Mouse (Mus musculus): Measurements from ENCODE around the gene Tbc1d4. TPM values are rescaled to one million over a fixed set of nuclear protein-coding genes. Genes with fewer than 3 reads are reported as not detected.
A peak's percentile ranks its signal among the peaks of the same experiment; 100 is the strongest.
"Not testable (repeated sequence)": the region's sequence is repeated elsewhere in the genome, so short reads cannot be mapped to it uniquely, and the experiment has no call there.

Tbc1d4 gene
- polyA plus RNA-seq, 1 experiment from 2014 or later, result 5.9 TPM

DNA sequence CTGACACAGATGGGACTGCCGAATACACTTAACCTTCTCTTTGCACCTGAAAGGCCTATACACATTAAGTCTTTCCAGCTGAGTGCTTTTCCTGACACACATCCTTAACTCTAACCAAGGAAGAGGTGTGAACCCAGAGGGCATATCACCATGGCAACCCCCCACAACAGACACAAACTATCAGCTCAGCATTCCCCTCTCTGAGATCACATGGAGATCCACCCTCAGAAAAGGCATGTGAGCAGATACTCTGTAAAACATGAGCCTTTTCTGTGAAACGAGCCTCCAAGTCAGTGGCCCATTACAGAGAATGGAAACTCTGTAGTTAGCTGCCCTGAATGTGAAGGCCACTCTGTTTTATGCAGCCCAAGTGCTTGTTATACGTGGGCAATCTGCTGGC lies 6.1 kb downstream of the Tbc1d4 start:
- H3K4me1 ChIP-seq (replicated peaks; ENCODE audit: control insufficient read depth, insufficient read depth, low read length), result peaks cover 8% of the 10 kb centered on the region
- 36% methylated on average over 3 of the region's 3 CpGs for WGBS
- H3K9ac ChIP-seq, result no peak overlapping the region
- H3K27ac ChIP-seq, result no peak overlapping the region
- ATAC-seq (ENCODE audit: low FRiP score) (no peak), DNase-seq (ENCODE audit: low spot score) (no peak)
- H3K4me3 ChIP-seq (replicated peaks; ENCODE audit: low read length), result no peak overlapping the region
- H3K9me3 ChIP-seq (ENCODE audit: control insufficient read depth, low read length), result no peaks in the 10 kb centered on the region
- no peaks in the 10 kb centered on the region for H3K27me3 ChIP-seq (ENCODE audit: control insufficient read depth, insufficient read depth, low read length)
- H3K4me2 ChIP-seq (replicated peaks), result no peak overlapping the region
- no peaks in the 10 kb centered on the region for H3K36me3 ChIP-seq (replicated peaks; ENCODE audit: control insufficient read depth, insufficient read depth)

DNA sequence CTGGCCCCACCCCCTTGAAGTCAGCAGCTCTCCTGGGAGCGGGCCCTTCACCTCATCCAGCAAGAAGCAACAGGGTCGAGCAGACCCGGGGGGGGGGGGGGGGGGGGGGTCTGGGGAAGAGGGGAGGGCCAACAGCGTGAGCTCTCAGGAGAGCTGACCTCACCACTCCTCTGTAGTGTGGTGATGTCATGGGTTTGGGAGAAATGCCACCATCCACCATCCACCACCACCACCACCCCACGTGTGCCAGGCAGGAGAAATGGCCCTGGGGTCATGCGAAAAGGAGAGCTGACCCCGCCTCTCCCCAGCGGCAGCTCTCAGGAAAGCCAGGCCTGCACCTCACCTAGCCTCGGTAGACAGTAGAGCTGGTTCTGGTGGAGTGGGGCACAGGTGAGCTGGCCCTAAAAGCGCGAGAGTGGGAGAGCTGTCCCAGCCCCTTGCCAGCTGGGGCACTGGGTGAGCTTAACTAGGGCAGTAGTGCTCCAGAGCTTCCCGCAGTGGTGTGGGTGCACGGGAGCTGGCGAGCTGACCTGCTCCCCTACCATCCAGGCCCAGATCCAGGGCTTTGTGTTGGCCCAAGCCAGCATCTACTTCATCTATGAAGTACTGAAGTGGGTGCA lies 11.8 kb downstream of the Tbc1d4 start:
- Histone ChIP-seq H3K27ac (no peak overlapping the region), H3K27me3 (ENCODE audit: control insufficient read depth, insufficient read depth, low read length) (no peaks in the 10 kb centered on the region), H3K9ac (no peak overlapping the region), H3K4me3 (replicated peaks; ENCODE audit: low read length) (no peak overlapping the region), H3K4me2 (replicated peaks) (no peak overlapping the region), H3K9me3 (ENCODE audit: control insufficient read depth, low read length) (no peaks in the 10 kb centered on the region), H3K36me3 (replicated peaks; ENCODE audit: control insufficient read depth, insufficient read depth) (no peaks in the 10 kb centered on the region), H3K4me1 (replicated peaks; ENCODE audit: control insufficient read depth, insufficient read depth, low read length) (no peaks in the 10 kb centered on the region)
- 91% methylated on average over 11 of the region's 14 CpGs for WGBS
- no peak for DNase-seq (ENCODE audit: low spot score)
- ATAC-seq (ENCODE audit: low FRiP score), result peak; percentile 24; the same call in 1 of the 2 replicates

DNA sequence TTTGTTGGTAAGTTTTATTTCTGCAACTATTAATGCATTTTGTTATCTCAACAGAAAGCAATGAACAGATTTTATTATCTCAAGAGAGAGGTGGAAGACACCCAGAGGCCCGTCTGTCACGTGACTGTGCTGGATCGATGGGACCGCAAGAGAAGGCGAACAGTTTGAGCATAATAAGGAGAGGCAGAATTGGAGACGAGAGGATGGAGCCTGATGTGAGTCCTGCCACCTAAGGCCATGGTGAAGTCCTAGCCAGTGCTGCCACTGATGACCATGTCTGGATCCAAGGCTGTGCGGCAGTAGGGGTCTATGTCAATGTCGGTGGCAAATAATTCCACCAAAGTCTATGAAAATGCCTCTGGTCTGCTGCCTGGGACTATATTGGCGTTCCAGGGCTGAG lies 12.3 kb downstream of the Tbc1d4 start:
- Histone ChIP-seq H3K9me3 (ENCODE audit: control insufficient read depth, low read length) (no peaks in the 10 kb centered on the region), H3K27me3 (ENCODE audit: control insufficient read depth, insufficient read depth, low read length) (no peaks in the 10 kb centered on the region), H3K4me1 (replicated peaks; ENCODE audit: control insufficient read depth, insufficient read depth, low read length) (no peaks in the 10 kb centered on the region), H3K9ac (no peak overlapping the region), H3K27ac (no peak overlapping the region), H3K4me3 (replicated peaks; ENCODE audit: low read length) (no peak overlapping the region), H3K4me2 (replicated peaks) (no peak overlapping the region), H3K36me3 (replicated peaks; ENCODE audit: control insufficient read depth, insufficient read depth) (no peaks in the 10 kb centered on the region)
- DNase-seq (ENCODE audit: low spot score), result no peak
- no peak for ATAC-seq (ENCODE audit: low FRiP score)
- WGBS, result 97% methylated on average over 9 of the region's 9 CpGs

DNA sequence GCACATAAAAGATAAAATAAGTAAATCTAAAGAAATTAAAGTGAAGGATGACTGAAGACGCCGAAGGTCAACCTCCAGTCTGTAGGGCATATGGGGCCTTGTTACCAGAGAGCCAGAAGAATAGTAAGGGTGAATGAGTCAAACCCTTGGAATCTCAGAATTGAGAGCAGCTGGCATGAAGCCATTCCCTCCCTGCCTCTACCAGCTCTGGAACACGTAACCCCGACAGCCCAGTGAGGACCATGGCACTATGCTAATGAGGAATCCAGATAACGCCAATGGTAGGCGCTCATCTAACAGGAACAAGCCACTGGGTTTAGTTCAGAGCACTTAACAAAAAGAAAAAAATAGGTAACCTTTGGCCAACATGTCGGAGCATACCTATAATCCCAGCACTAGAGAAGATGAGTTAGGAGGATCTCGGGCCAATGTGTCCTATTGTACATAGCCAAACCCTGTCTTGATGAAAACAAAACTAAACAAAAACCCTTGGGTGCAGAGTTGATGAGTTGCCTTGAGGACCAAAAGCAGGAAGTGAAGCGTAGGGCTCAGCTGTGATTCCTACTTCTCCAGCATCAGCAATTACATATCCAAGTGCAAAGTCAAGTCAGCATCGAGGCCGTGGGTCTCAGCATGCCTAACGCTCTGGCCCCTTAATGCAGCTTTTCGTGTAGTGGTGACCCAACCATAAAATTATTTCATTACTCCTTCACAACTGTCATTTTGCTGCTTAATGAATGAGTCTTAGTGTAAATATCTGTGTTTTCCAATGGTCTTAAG lies 13.5 kb downstream of the Tbc1d4 start:
- Histone ChIP-seq H3K4me3 (replicated peaks; ENCODE audit: low read length) (no peak overlapping the region), H3K4me2 (replicated peaks) (no peak overlapping the region), H3K4me1 (replicated peaks; ENCODE audit: control insufficient read depth, insufficient read depth, low read length) (no peaks in the 10 kb centered on the region), H3K27me3 (ENCODE audit: control insufficient read depth, insufficient read depth, low read length) (no peaks in the 10 kb centered on the region), H3K36me3 (replicated peaks; ENCODE audit: control insufficient read depth, insufficient read depth) (no peaks in the 10 kb centered on the region), H3K9ac (no peak overlapping the region), H3K27ac (no peak overlapping the region), H3K9me3 (ENCODE audit: control insufficient read depth, low read length) (no peaks in the 10 kb centered on the region)
- no peak for ATAC-seq (ENCODE audit: low FRiP score)
- WGBS, result 92% methylated on average over 13 of the region's 13 CpGs
- no peak for DNase-seq (ENCODE audit: low spot score)

DNA sequence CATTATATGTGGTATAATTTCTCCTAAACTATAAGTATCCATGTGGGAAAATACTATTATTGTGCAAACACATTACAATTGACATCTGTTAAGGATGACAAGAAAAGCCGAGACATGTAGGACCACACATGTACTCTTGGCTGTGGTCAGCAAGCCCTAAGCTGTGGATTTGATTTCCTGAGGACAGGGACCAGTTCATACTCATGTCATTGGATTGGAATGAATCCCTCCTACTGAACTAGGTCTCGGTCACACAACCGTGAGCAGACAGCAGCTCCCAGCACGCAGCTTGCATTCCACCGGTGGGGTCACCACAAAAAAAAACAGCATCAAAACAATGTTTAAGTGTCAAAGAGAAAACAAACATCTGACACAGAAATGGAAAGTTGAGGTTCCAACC lies 15.0 kb downstream of the Tbc1d4 start:
- Histone ChIP-seq H3K4me1 (replicated peaks; ENCODE audit: control insufficient read depth, insufficient read depth, low read length) (no peaks in the 10 kb centered on the region), H3K27me3 (ENCODE audit: control insufficient read depth, insufficient read depth, low read length) (no peaks in the 10 kb centered on the region), H3K4me3 (replicated peaks; ENCODE audit: low read length) (no peak overlapping the region), H3K27ac (no peak overlapping the region), H3K9me3 (ENCODE audit: control insufficient read depth, low read length) (0 out of 2 replicates have a peak, but pooled peaks cover 4% of the 10 kb centered on the region), H3K4me2 (replicated peaks) (no peak overlapping the region), H3K36me3 (replicated peaks; ENCODE audit: control insufficient read depth, insufficient read depth) (no peaks in the 10 kb centered on the region), H3K9ac (no peak overlapping the region)
- ATAC-seq (ENCODE audit: low FRiP score) (no peak), DNase-seq (ENCODE audit: low spot score) (no peak)
- WGBS, result 87% methylated on average over 5 of the region's 5 CpGs

DNA sequence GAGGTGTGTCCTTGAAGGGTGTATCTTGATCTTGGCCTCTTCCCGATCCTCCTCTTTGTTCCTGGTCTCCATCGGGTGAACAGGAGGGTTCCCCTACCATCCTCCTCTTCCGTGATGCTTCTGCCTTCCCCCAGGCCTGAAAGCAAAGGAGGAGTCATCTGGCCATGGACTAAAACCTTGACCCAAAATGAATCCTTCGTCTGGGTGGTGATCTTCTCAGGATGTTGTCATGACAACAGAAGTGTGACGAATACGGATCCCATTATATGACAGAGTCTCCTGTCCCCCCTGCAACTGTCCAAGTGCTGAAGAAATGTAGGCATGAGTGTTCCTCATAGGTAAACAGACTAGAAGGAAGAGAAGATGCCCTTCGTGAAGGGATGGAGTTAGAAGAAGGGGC lies 15.7 kb downstream of the Tbc1d4 start:
- ATAC-seq (ENCODE audit: low FRiP score) (no peak), DNase-seq (ENCODE audit: low spot score) (no peak)
- no peak overlapping the region for H3K9ac ChIP-seq
- H3K36me3 ChIP-seq (replicated peaks; ENCODE audit: control insufficient read depth, insufficient read depth), result no peaks in the 10 kb centered on the region
- H3K4me1 ChIP-seq (replicated peaks; ENCODE audit: control insufficient read depth, insufficient read depth, low read length), result no peaks in the 10 kb centered on the region
- 82% methylated on average over 7 of the region's 7 CpGs for WGBS
- 0 out of 2 replicates have a peak, but pooled peaks cover 4% of the 10 kb centered on the region for H3K9me3 ChIP-seq (ENCODE audit: control insufficient read depth, low read length)
- no peaks in the 10 kb centered on the region for H3K27me3 ChIP-seq (ENCODE audit: control insufficient read depth, insufficient read depth, low read length)
- H3K27ac ChIP-seq, result no peak overlapping the region
- no peak overlapping the region for H3K4me3 ChIP-seq (replicated peaks; ENCODE audit: low read length)
- H3K4me2 ChIP-seq (replicated peaks), result no peak overlapping the region

DNA sequence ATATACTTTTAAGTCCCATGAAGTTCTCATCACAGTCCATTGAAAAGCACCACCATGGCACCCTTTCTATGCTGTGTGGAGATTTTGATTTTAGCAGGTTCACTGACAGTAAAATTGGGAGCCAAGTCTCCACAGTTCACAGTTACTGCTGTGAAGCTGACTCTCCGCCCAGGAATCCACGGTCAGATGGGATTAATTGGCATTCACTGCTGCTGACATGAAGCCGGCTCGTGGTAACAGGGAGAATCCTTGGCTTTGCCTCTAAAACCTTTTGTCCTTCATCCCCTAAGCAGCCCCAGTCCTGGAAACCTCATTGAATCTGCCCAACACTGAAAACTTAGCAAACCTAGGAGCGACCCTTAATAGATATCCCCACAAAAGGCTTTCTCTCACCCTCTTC lies 17.9 kb downstream of the Tbc1d4 start:
- Histone ChIP-seq H3K4me3 (replicated peaks; ENCODE audit: low read length) (no peak overlapping the region), H3K4me1 (replicated peaks; ENCODE audit: control insufficient read depth, insufficient read depth, low read length) (no peaks in the 10 kb centered on the region), H3K9ac (no peak overlapping the region), H3K27me3 (ENCODE audit: control insufficient read depth, insufficient read depth, low read length) (no peaks in the 10 kb centered on the region), H3K9me3 (ENCODE audit: control insufficient read depth, low read length) (0 out of 2 replicates have a peak, but pooled peaks cover 4% of the 10 kb centered on the region), H3K4me2 (replicated peaks) (no peak overlapping the region), H3K36me3 (replicated peaks; ENCODE audit: control insufficient read depth, insufficient read depth) (no peaks in the 10 kb centered on the region), H3K27ac (no peak overlapping the region)
- ATAC-seq (ENCODE audit: low FRiP score) (no peak), DNase-seq (ENCODE audit: low spot score) (no peak)
- 63% methylated on average over 5 of the region's 5 CpGs for WGBS

DNA sequence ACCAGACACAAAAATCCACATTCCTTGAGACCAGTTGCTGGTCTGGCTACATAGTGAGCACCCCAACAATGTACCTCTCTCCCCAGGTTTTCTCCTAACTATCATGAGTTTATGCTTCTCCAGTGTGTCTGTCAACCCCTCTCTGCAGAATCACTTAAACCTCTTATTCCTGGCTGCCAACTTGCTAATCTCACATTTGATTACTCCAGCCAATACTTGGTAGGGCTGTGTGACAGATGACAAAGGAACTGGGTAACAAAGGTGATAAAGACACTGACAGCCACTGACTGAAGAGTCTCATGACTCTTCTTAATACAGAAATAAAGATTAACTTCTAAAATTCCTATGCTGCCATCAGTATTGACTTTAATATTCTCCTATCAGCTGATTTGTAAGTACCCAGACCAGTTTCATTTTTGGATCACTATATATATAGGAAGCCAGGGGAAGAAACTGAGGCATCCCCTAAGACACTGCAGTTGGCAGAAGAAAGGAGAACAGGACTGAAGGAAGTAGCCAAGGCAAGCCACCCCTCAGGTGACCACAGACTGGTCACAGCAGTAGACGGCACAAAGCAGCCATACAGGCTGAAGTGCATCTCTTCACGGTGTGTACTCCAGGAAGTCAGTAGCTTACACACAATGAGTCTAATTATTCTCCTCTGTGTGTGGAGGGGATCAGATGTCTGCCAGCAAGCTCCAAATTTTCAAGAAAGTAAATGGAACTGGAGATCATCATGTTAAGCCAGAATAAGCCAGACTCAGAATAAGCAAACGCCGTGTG lies 20.6 kb downstream of the Tbc1d4 start:
- not testable (repeated sequence) for H3K4me3 ChIP-seq (replicated peaks; ENCODE audit: low read length); H3K36me3 ChIP-seq (replicated peaks; ENCODE audit: control insufficient read depth, insufficient read depth); H3K27me3 ChIP-seq (ENCODE audit: control insufficient read depth, insufficient read depth, low read length); H3K27ac ChIP-seq; H3K9ac ChIP-seq; H3K4me1 ChIP-seq (replicated peaks; ENCODE audit: control insufficient read depth, insufficient read depth, low read length); H3K4me2 ChIP-seq (replicated peaks); ATAC-seq (ENCODE audit: low FRiP score); H3K9me3 ChIP-seq (ENCODE audit: control insufficient read depth, low read length); DNase-seq (ENCODE audit: low spot score)
- WGBS, result 90% methylated on average over 2 of the region's 4 CpGs

DNA sequence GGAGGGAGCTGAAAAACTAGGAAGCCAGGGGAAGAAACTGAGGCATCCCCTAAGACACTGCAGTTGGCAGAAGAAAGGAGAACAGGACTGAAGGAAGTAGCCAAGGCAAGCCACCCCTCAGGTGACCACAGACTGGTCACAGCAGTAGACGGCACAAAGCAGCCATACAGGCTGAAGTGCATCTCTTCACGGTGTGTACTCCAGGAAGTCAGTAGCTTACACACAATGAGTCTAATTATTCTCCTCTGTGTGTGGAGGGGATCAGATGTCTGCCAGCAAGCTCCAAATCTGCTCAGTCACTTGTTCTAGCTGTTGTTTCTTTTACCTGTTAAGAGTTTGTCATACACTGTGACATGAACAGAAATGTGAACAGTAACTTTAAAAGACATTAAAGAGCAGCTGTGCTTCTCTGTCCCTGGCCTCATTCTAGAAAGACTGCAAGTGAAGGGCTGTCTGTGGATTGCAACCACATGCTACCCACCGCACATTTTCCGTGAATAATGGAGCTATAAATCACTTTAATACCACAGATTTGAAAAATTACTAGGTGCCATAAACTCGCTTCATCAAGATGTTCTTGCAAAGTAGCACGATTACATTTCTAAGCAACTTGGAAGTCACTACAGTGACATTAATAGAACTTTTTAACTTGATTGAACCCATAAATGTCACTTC lies 21.5 kb downstream of the Tbc1d4 start:
- not testable (repeated sequence) for H3K4me3 ChIP-seq (replicated peaks; ENCODE audit: low read length); H3K4me1 ChIP-seq (replicated peaks; ENCODE audit: control insufficient read depth, insufficient read depth, low read length); H3K4me2 ChIP-seq (replicated peaks); H3K9me3 ChIP-seq (ENCODE audit: control insufficient read depth, low read length); ATAC-seq (ENCODE audit: low FRiP score); H3K27ac ChIP-seq; DNase-seq (ENCODE audit: low spot score); H3K9ac ChIP-seq; H3K36me3 ChIP-seq (replicated peaks; ENCODE audit: control insufficient read depth, insufficient read depth); H3K27me3 ChIP-seq (ENCODE audit: control insufficient read depth, insufficient read depth, low read length)
- WGBS, result 76% methylated on average over 4 of the region's 6 CpGs

Data from hindbrain, embryonic 14.5 days (tissue).